Mouse (Mus musculus) ZHBTc4 (cell line): ENCODE measurements around the gene Olfr465-ps1.

Experiments
- DNase-seq: peaks from one replicate; pipeline ENCODE4 v3.0.0-alpha.2; 2011; ENCODE audit warnings: low read depth, low spot score

Gene Olfr465-ps1

GRCm38 (mm10) chr13:65137789-65138188, at the start of gene Olfr465-ps1:
TSS of gene Olfr465-ps1 (plus strand) at chr13:65138089.
- no peak for DNase-seq

GRCm38 (mm10) chr13:65095923-65096322, 42.0 kb upstream of the Olfr465-ps1 start:
- DNase-seq = no peak

- DNase-seq = no peak
These were observed 40.9 kb upstream of the Olfr465-ps1 start for GRCm38 (mm10) chr13:65097018-65097417.

- no peak for DNase-seq
These were observed 37.2 kb upstream of the Olfr465-ps1 start for GRCm38 (mm10) chr13:65100678-65101077.

GRCm38 (mm10) chr13:65101232-65101631, 36.7 kb upstream of the Olfr465-ps1 start:
- no peak for DNase-seq

GRCm38 (mm10) chr13:65111961-65112360, 25.9 kb upstream of the Olfr465-ps1 start:
- peak; percentile 53 for DNase-seq

GRCm38 (mm10) chr13:65112459-65113110, 25.3 kb upstream of the Olfr465-ps1 start, which contains the start of gene Mfsd14b:
TSS of gene Mfsd14b (minus strand) at chr13:65112975.
- DNase-seq = peak; percentile 97

- peak; percentile 4 for DNase-seq
These were observed 24.6 kb upstream of the Olfr465-ps1 start for GRCm38 (mm10) chr13:65113239-65113638.

GRCm38 (mm10) chr13:65120984-65121383, 16.9 kb upstream of the Olfr465-ps1 start:
- no peak for DNase-seq

- DNase-seq = no peak
These were observed 15.8 kb upstream of the Olfr465-ps1 start for GRCm38 (mm10) chr13:65122111-65122510.

- peak; percentile 38 for DNase-seq
These were observed 10.6 kb upstream of the Olfr465-ps1 start for GRCm38 (mm10) chr13:65127063-65127847.

- DNase-seq = no peak
These were observed 12.1 kb downstream of the Olfr465-ps1 start, which contains the start of gene Olfr466 for GRCm38 (mm10) chr13:65149940-65150339. TSS of gene Olfr466 (plus strand) at chr13:65150240.

- DNase-seq = peak; percentile 79
These were observed 36.2 kb downstream of the Olfr465-ps1 start for GRCm38 (mm10) chr13:65174102-65174501.

GRCm38 (mm10) chr13:65175734-65176471, 38.0 kb downstream of the Olfr465-ps1 start:
- peak; percentile 90 for DNase-seq

GRCm38 (mm10) chr13:65176472-65177091, 38.7 kb downstream of the Olfr465-ps1 start:
- DNase-seq = no peak
